Mouse (Mus musculus) adrenal gland (tissue): ENCODE measurements around the gene Bco1.

Source experiments
- intact Hi-C: fragments of 180-260 bp; cut with DNase I; formaldehyde crosslinking; loops from one replicate; pipeline ENCODE4 v1.15.1; 2025

The Bco1 gene

GRCm38 (mm10) chr8:117089802-117090201, 5.9 kb upstream of the Bco1 start:
- intact Hi-C loops, result no loop called here

GRCm38 (mm10) chr8:117094053-117094452, 1.6 kb upstream of the Bco1 start:
- intact Hi-C loops, result no loop called here

- intact Hi-C loops, result no loop called here
Observed at GRCm38 (mm10) chr8:117097051-117097563, 1.5 kb downstream of the Bco1 start.

- intact Hi-C loops, result no loop called here
Observed at GRCm38 (mm10) chr8:117097564-117098191, 2.0 kb downstream of the Bco1 start.

GRCm38 (mm10) chr8:117107533-117107932, 11.9 kb downstream of the Bco1 start:
- intact Hi-C loops, result loop anchor here (5.0 kb wide), 2 partner anchors 70 to 360 kb away; no protein-coding TSS in a partner anchor

- intact Hi-C loops, result loop anchor here (5.0 kb wide), 2 partner anchors 68 to 358 kb away; no protein-coding TSS in a partner anchor
Observed at GRCm38 (mm10) chr8:117109018-117109711, 13.5 kb downstream of the Bco1 start.

GRCm38 (mm10) chr8:117109801-117110390, 14.2 kb downstream of the Bco1 start:
- intact Hi-C loops, result loop anchor here (5.0 to 10.0 kb wide), 3 partner anchors 67 to 455 kb away; no protein-coding TSS in a partner anchor

- intact Hi-C loops, result loop anchor here (10.0 kb wide), 1 partner anchor 453 kb away; no protein-coding TSS in a partner anchor
Observed at GRCm38 (mm10) chr8:117111641-117112040, 16.0 kb downstream of the Bco1 start.

GRCm38 (mm10) chr8:117112261-117112660, 16.6 kb downstream of the Bco1 start:
- intact Hi-C loops, result loop anchor here (10.0 kb wide), 1 partner anchor 453 kb away; no protein-coding TSS in a partner anchor

- intact Hi-C loops, result loop anchor here (10.0 kb wide), 1 partner anchor 450 kb away; no protein-coding TSS in a partner anchor
Observed at GRCm38 (mm10) chr8:117115094-117115493, 19.4 kb downstream of the Bco1 start.

GRCm38 (mm10) chr8:117115676-117116446, 20.2 kb downstream of the Bco1 start:
- intact Hi-C loops, result loop anchor here (10.0 kb wide), 1 partner anchor 449 kb away; no protein-coding TSS in a partner anchor

GRCm38 (mm10) chr8:117116534-117116933, 20.9 kb downstream of the Bco1 start:
- intact Hi-C loops, result loop anchor here (10.0 kb wide), 1 partner anchor 448 kb away; no protein-coding TSS in a partner anchor

GRCm38 (mm10) chr8:117118409-117118808, 22.8 kb downstream of the Bco1 start:
- intact Hi-C loops, result loop anchor here (10.0 kb wide), 1 partner anchor 446 kb away; no protein-coding TSS in a partner anchor

GRCm38 (mm10) chr8:117121277-117121676, 25.6 kb downstream of the Bco1 start:
- intact Hi-C loops, result no loop called here

GRCm38 (mm10) chr8:117123850-117124633, 28.4 kb downstream of the Bco1 start:
- intact Hi-C loops, result no loop called here

- intact Hi-C loops, result no loop called here
Observed at GRCm38 (mm10) chr8:117125854-117126253, 30.2 kb downstream of the Bco1 start.

GRCm38 (mm10) chr8:117126411-117126810, 30.8 kb downstream of the Bco1 start:
- intact Hi-C loops, result no loop called here

- intact Hi-C loops, result no loop called here
Observed at GRCm38 (mm10) chr8:117127063-117127462, 31.4 kb downstream of the Bco1 start.

- intact Hi-C loops, result no loop called here
Observed at GRCm38 (mm10) chr8:117133702-117134101, 38.0 kb downstream of the Bco1 start.

GRCm38 (mm10) chr8:117136351-117136750, 40.7 kb downstream of the Bco1 start:
- intact Hi-C loops, result no loop called here
